In genomic region chr9:115942989-115943388, GRCm38 (mm10) we compare ENCODE assay signal across 10 mouse cellular contexts. TPM values are rescaled to one million over a fixed set of nuclear protein-coding genes. Genes with fewer than 3 reads are reported as not detected.
A peak's percentile ranks its signal among the peaks of the same experiment; 100 is the strongest.
DNase-seq lines count a peak whose midpoint lies in the region; ATAC-seq lines count a peak whose summit lies in the region.
"Had no signal": no experiment of that assay in that cellular context is flagged by ENCODE, and none has a peak within 500 bp of the region (broad histone marks: within the 10 kb centered on the region; RNA-seq: fewer than 3 reads in every experiment).

No protein-coding gene starts in this region.

- no peak overlapping the region for H3K4me3 ChIP-seq in midbrain, embryonic 14.5 days (replicated peaks; ENCODE audit: low read depth, low read length)
- no peak overlapping the region for H3K4me3 ChIP-seq in heart, embryonic 11.5 days (ENCODE audit: low read depth, low read length)
- H3K4me3 ChIP-seq: erythroblast, embryonic 14.5 days had no signal

- H3K27ac ChIP-seq in midbrain, embryonic 14.5 days (replicated peaks; ENCODE audit: low read depth, low read length): no peak overlapping the region
- no peak overlapping the region for H3K27ac ChIP-seq in heart, embryonic 11.5 days (ENCODE audit: low read depth, low read length)
- H3K27ac ChIP-seq: liver, embryonic 14.5 days had no signal

- H3K4me1 ChIP-seq in midbrain, embryonic 14.5 days (ENCODE audit: control insufficient read depth, insufficient read depth, low read length): peaks cover 11% of the 10 kb centered on the region
- no peaks in the 10 kb centered on the region for H3K4me1 ChIP-seq in heart, embryonic 11.5 days (ENCODE audit: control insufficient read depth, insufficient read depth, low read length)

- H3K4me2 ChIP-seq in midbrain, embryonic 14.5 days (ENCODE audit: low read length): 0 out of 2 replicates have a peak overlapping the region, but pooled peaks have one; percentile 3
- H3K4me2 ChIP-seq in heart, embryonic 11.5 days: no peak overlapping the region; the same call in 1 of the 2 replicates

- no peaks in the 10 kb centered on the region for H3K27me3 ChIP-seq in midbrain, embryonic 14.5 days (ENCODE audit: control insufficient read depth, insufficient read depth, low read length)
- no peaks in the 10 kb centered on the region for H3K27me3 ChIP-seq in heart, embryonic 11.5 days (ENCODE audit: control insufficient read depth, insufficient read depth, low read length)

- DNase-seq in urinary bladder, postnatal 14 days (ENCODE audit: low spot score): peak; percentile 17
- no peak for DNase-seq in urinary bladder, postnatal 36 days (ENCODE audit: low spot score in 2 of 2)
- DNase-seq in layer of hippocampus, adult 18-20 months (ENCODE audit: low spot score in 2 of 2): peak; percentile 39 to 55
- DNase-seq in midbrain, embryonic 14.5 days: peak; percentile 51
- no peak for DNase-seq in ovary, postnatal 10 days (ENCODE audit: low spot score)
- DNase-seq in lung, postnatal 14 days: no peak

- H3K9me3 ChIP-seq in midbrain, embryonic 14.5 days (ENCODE audit: control insufficient read depth, low read length): no peaks in the 10 kb centered on the region
- no peaks in the 10 kb centered on the region for H3K9me3 ChIP-seq in heart, embryonic 11.5 days (replicated peaks; ENCODE audit: control insufficient read depth, low read length)

- H3K9ac ChIP-seq in midbrain, embryonic 14.5 days (replicated peaks; ENCODE audit: low read length): no peak overlapping the region
- H3K9ac ChIP-seq in heart, embryonic 11.5 days (ENCODE audit: low read depth, low read length): no peak overlapping the region
- H3K9ac ChIP-seq: liver, embryonic 14.5 days had no signal

- no peaks in the 10 kb centered on the region for H3K36me3 ChIP-seq in midbrain, embryonic 14.5 days (ENCODE audit: control insufficient read depth, insufficient read depth, low read length)
- no peaks in the 10 kb centered on the region for H3K36me3 ChIP-seq in heart, embryonic 11.5 days (ENCODE audit: control insufficient read depth, insufficient read depth, low read length)

- WGBS in midbrain, embryonic 14.5 days: 15% methylated on average over 7 of the region's 7 CpGs
- 26% methylated on average over 7 of the region's 7 CpGs for WGBS in heart, embryonic 11.5 days (ENCODE audit: insufficient replicate concordance)

- no peak for ATAC-seq in midbrain, embryonic 14.5 days (ENCODE audit: low FRiP score, low TSS enrichment)
- ATAC-seq in activated CD4-positive, CD25-positive, alpha-beta regulatory T cell, adult 4 months: no peak
- no peak for ATAC-seq in heart, embryonic 11.5 days (replicated peaks; ENCODE audit: insufficient number of reproducible peaks, low FRiP score, low TSS enrichment)

RNA-seq across cellular contexts. Expression of gene Gadl1, which starts 33.7 kb away (rescaled TPM):
- total RNA-seq in layer of hippocampus, adult 18-20 months (2021): under 1 TPM; 0.74 to 0.81 TPM
- 0.13 and 0.32 TPM in 2 replicates for polyA plus RNA-seq in midbrain, embryonic 14.5 days (2014; fragmentation: Nextera tagmentation; extraction: Ambion mirVana)
- polyA plus RNA-seq in activated CD4-positive, CD25-positive, alpha-beta regulatory T cell, adult 4 months (2017; shearing (Covaris generic)): under 1 TPM; 0.28 to 0.29 TPM
- polyA plus RNA-seq in heart, embryonic 11.5 days (2014; fragmentation: Nextera tagmentation; extraction: Ambion mirVana): 0.97 and 1.2 TPM in 2 replicates
- polyA plus RNA-seq: erythroblast, embryonic 14.5 days had no signal

Comparison
In these comparisons a context has a peak if more than half of its experiments do, and no peak if none do; other contexts are left out.
1. DNase-seq: peak in urinary bladder, postnatal 14 days (single experiment), layer of hippocampus, adult 18-20 months (2 of 2) and midbrain, embryonic 14.5 days (single experiment); none in urinary bladder, postnatal 36 days (0 of 2), ovary, postnatal 10 days (single experiment) and lung, postnatal 14 days (single experiment).